Mouse (Mus musculus): ENCODE data around the gene Mylip. TPM values are rescaled to one million over a fixed set of nuclear protein-coding genes. Genes with fewer than 3 reads are reported as not detected.

Gene Mylip
- polyA plus RNA-seq, 1 experiment from 2014 or later = 5.1 TPM

GRCm38 (mm10) chr13:45394221-45394768 lies 4.8 kb downstream of the Mylip start:
- Histone ChIP-seq H3K9ac (ENCODE audit: low read length) (no peak overlapping the region), H3K9me3 (ENCODE audit: control insufficient read depth, low read length) (no peaks in the 10 kb centered on the region), H3K36me3 (ENCODE audit: control insufficient read depth, insufficient read depth, low read length) (no peaks in the 10 kb centered on the region), H3K4me1 (replicated peaks; ENCODE audit: control insufficient read depth, insufficient read depth) (0 out of 2 replicates have a peak, but pooled peaks cover 3% of the 10 kb centered on the region), H3K27ac (replicated peaks) (no peak overlapping the region), H3K27me3 (ENCODE audit: control insufficient read depth, insufficient read depth, low read length) (no peaks in the 10 kb centered on the region), H3K4me2 (replicated peaks; ENCODE audit: low read depth) (no peak overlapping the region), H3K4me3 (ENCODE audit: low read depth, low read length) (no peak overlapping the region)
- DNase-seq (ENCODE audit: low spot score) (no peak), ATAC-seq (ENCODE audit: low FRiP score, low TSS enrichment) (no peak)
- TF ChIP-seq CTCF (IDR thresholded peaks at IDR 0.05; ENCODE audit: low read depth) (no peak), EP300 (optimal IDR thresholded peaks at IDR 0.05) (no peak)
- WGBS = 46% methylated on average over 8 of the region's 8 CpGs

GRCm38 (mm10) chr13:45396724-45397123 lies 7.2 kb downstream of the Mylip start:
- Histone ChIP-seq H3K27ac (replicated peaks) (no peak overlapping the region), H3K4me1 (replicated peaks; ENCODE audit: control insufficient read depth, insufficient read depth) (0 out of 2 replicates have a peak, but pooled peaks cover 3% of the 10 kb centered on the region), H3K27me3 (ENCODE audit: control insufficient read depth, insufficient read depth, low read length) (no peaks in the 10 kb centered on the region), H3K36me3 (ENCODE audit: control insufficient read depth, insufficient read depth, low read length) (no peaks in the 10 kb centered on the region), H3K4me2 (replicated peaks; ENCODE audit: low read depth) (no peak overlapping the region), H3K9me3 (ENCODE audit: control insufficient read depth, low read length) (no peaks in the 10 kb centered on the region), H3K9ac (ENCODE audit: low read length) (no peak overlapping the region), H3K4me3 (ENCODE audit: low read depth, low read length) (no peak overlapping the region)
- DNase-seq (ENCODE audit: low spot score) (no peak), ATAC-seq (ENCODE audit: low FRiP score, low TSS enrichment) (no peak)
- no peak for TF ChIP-seq EP300 (optimal IDR thresholded peaks at IDR 0.05)
- TF ChIP-seq CTCF (IDR thresholded peaks at IDR 0.05; ENCODE audit: low read depth) = no peak
- WGBS = 90% methylated on average over 8 of the region's 8 CpGs

- Histone ChIP-seq H3K27ac (replicated peaks) (no peak overlapping the region), H3K36me3 (ENCODE audit: control insufficient read depth, insufficient read depth, low read length) (no peaks in the 10 kb centered on the region), H3K4me1 (replicated peaks; ENCODE audit: control insufficient read depth, insufficient read depth) (0 out of 2 replicates have a peak, but pooled peaks cover 3% of the 10 kb centered on the region), H3K9ac (ENCODE audit: low read length) (no peak overlapping the region), H3K4me2 (replicated peaks; ENCODE audit: low read depth) (no peak overlapping the region), H3K9me3 (ENCODE audit: control insufficient read depth, low read length) (no peaks in the 10 kb centered on the region), H3K4me3 (ENCODE audit: low read depth, low read length) (no peak overlapping the region), H3K27me3 (ENCODE audit: control insufficient read depth, insufficient read depth, low read length) (no peaks in the 10 kb centered on the region)
- ATAC-seq (ENCODE audit: low FRiP score, low TSS enrichment) (no peak), DNase-seq (ENCODE audit: low spot score) (no peak)
- TF ChIP-seq EP300 (optimal IDR thresholded peaks at IDR 0.05) = no peak
- TF ChIP-seq CTCF (IDR thresholded peaks at IDR 0.05; ENCODE audit: low read depth) = no peak
- 50% methylated on average over 5 of the region's 5 CpGs for WGBS
These were observed 7.7 kb downstream of the Mylip start for GRCm38 (mm10) chr13:45397240-45397639.

- DNase-seq (ENCODE audit: low spot score) (no peak), ATAC-seq (ENCODE audit: low FRiP score, low TSS enrichment) (no peak)
- no peak overlapping the region; the same call in 1 of the 2 replicates for H3K27ac ChIP-seq (replicated peaks)
- no peak overlapping the region for H3K9ac ChIP-seq (ENCODE audit: low read length)
- TF ChIP-seq CTCF (IDR thresholded peaks at IDR 0.05; ENCODE audit: low read depth) = no peak
- TF ChIP-seq EP300 (optimal IDR thresholded peaks at IDR 0.05) = no peak
- H3K4me3 ChIP-seq (ENCODE audit: low read depth, low read length) = no peak overlapping the region
- no peaks in the 10 kb centered on the region for H3K36me3 ChIP-seq (ENCODE audit: control insufficient read depth, insufficient read depth, low read length)
- 55% methylated on average over 16 of the region's 21 CpGs for WGBS
- H3K9me3 ChIP-seq (ENCODE audit: control insufficient read depth, low read length) = no peaks in the 10 kb centered on the region
- no peak overlapping the region for H3K4me2 ChIP-seq (replicated peaks; ENCODE audit: low read depth)
- H3K4me1 ChIP-seq (replicated peaks; ENCODE audit: control insufficient read depth, insufficient read depth) = 0 out of 2 replicates have a peak, but pooled peaks cover 3% of the 10 kb centered on the region
- H3K27me3 ChIP-seq (ENCODE audit: control insufficient read depth, insufficient read depth, low read length) = no peaks in the 10 kb centered on the region
These were observed 8.6 kb downstream of the Mylip start for GRCm38 (mm10) chr13:45397896-45398805.

GRCm38 (mm10) chr13:45400700-45401099 lies 11.2 kb downstream of the Mylip start:
- Histone ChIP-seq H3K9ac (ENCODE audit: low read length) (no peak overlapping the region), H3K9me3 (ENCODE audit: control insufficient read depth, low read length) (no peaks in the 10 kb centered on the region), H3K4me1 (replicated peaks; ENCODE audit: control insufficient read depth, insufficient read depth) (0 out of 2 replicates have a peak, but pooled peaks cover 3% of the 10 kb centered on the region), H3K27ac (replicated peaks) (no peak overlapping the region), H3K4me2 (replicated peaks; ENCODE audit: low read depth) (no peak overlapping the region), H3K36me3 (ENCODE audit: control insufficient read depth, insufficient read depth, low read length) (0 out of 2 replicates have a peak, but pooled peaks cover 3% of the 10 kb centered on the region), H3K27me3 (ENCODE audit: control insufficient read depth, insufficient read depth, low read length) (no peaks in the 10 kb centered on the region), H3K4me3 (ENCODE audit: low read depth, low read length) (no peak overlapping the region)
- ATAC-seq (ENCODE audit: low FRiP score, low TSS enrichment) = no peak
- no peak for TF ChIP-seq EP300 (optimal IDR thresholded peaks at IDR 0.05)
- no peak for TF ChIP-seq CTCF (IDR thresholded peaks at IDR 0.05; ENCODE audit: low read depth)
- DNase-seq (ENCODE audit: low spot score) = no peak
- 45% methylated on average over 7 of the region's 7 CpGs for WGBS

All from stomach, postnatal 0 days (tissue).